Mouse (Mus musculus) cerebellum, postnatal 14 days (tissue): ENCODE data around the gene Cox6b1.

Experiments
- DNase-seq, 2 experiments: peaks; one replicate each; pipeline ENCODE4 v3.0.0; 2021; ENCODE audit warnings: mixed read lengths in 2 of 2

The Cox6b1 gene

GRCm38 (mm10) chr7:30625530-30626384 is at the start of gene Cox6b1:
Cox6b1 (minus strand) TSS chr7:30626151.
- peak; percentile 89 to 91 for DNase-seq

DNA sequence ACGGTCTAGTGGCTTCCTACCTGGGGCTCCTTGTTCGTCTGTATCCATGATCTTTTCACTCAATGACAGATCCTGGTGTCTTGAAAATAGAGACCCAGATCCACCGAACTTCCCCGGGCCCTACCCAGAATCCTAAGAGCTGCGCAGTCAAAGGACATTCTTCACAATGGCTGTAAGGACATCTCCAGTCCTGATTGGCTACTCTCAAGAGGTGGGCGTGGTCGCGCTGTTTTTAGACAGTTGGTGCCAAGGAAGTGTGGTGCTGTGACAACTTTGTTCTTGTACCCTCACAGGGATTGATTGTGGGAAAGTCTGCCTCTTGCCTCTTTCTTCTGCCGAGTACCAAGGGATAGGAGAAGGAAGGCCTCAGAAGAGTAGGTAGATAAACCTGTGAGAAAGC is 45.5 kb upstream of the Cox6b1 start, which contains the start of gene Pmis2:
Pmis2 (minus strand) TSS at position 126 of the 400 bp plus-strand sequence.
- no peak for DNase-seq

- DNase-seq: no peak
Observed at GRCm38 (mm10) chr7:30669229-30669628, 43.3 kb upstream of the Cox6b1 start.

DNA sequence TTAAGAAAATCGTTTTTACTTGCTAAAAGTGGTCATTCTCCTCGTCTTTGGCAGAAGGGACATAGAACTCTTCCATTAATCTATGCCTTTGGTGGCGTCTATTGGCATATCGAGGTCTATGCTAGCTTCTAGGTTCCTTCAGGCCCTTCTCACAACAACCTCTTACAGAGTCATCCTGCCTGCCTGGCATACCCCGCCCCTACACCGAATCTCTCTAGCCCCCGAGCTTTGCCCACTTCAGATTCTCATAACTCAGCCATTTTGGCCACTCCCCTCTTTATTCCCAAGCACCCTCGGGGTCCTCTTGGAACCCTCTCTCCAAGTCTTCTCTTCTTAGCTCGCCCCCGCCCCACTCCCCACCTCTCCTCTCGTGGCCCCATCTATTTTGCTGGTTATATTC is 39.4 kb upstream of the Cox6b1 start:
- peak; percentile 45 to 52 for DNase-seq

DNA sequence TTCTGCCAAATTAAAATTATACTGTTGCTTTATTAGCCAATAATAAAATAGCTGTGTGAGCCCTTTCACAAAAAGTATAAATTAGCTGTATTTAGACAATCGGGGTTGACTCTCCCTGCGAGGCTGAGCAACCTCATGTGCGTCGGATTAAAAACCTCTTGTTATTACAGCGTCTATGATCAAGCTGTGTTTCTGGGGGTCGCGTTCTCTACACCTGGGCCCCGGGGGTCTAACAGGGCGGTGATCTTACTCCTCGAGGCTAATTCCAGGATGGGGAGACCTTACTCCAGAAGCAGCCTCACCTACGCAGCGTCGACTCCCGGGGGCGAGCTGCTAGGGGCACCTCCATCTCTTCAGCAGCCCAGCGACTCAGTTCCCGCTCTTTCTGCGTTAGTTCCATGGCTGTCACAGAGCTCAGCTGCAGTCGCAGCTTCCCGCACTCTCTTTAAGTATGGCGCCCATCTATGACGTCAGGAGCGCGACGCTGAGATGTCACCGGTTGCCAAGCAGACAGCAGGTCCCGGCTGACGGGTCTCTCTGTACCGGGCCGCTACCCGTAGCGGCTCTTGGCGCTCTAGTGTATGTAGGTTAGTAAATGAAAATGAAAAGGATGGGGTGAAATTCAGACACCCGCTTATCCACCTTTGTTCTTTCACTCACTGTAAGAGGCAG is 38.7 kb upstream of the Cox6b1 start, which contains the start of gene Haus5:
Haus5 (minus strand) TSS at position 466 of the 672 bp plus-strand sequence.
- peak; percentile 95 to 96 for DNase-seq

- DNase-seq: peak; percentile 98 to 99
Observed at GRCm38 (mm10) chr7:30649591-30650540, 23.9 kb upstream of the Cox6b1 start, which contains the start of gene Rbm42. Rbm42 (minus strand) TSS chr7:30650317.

GRCm38 (mm10) chr7:30639083-30639482 is 13.1 kb upstream of the Cox6b1 start:
- DNase-seq: no peak

DNA sequence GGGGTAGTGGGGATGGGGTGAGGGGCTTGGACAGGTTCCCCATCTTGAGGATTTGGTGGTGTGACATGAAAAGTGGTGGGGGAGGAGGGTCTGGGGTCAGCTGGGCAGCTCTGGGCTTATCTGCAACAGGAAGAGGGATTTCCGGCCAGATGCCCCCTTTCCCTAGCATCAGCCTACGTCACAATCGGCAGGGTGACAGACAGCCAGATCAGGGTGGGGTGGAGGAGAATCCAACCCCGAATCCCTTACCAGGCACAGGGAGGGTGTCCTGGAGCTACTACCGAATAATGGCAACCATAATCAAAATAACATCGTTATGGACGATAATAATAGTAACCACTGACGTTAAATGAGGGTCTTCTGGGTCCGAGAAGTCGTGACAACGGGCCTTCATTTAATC is 10.4 kb upstream of the Cox6b1 start:
- no peak for DNase-seq

- DNase-seq: no peak
Observed at GRCm38 (mm10) chr7:30635752-30636151, 9.8 kb upstream of the Cox6b1 start, which contains the start of gene Etv2. Etv2 (minus strand) TSS chr7:30635852.

DNA sequence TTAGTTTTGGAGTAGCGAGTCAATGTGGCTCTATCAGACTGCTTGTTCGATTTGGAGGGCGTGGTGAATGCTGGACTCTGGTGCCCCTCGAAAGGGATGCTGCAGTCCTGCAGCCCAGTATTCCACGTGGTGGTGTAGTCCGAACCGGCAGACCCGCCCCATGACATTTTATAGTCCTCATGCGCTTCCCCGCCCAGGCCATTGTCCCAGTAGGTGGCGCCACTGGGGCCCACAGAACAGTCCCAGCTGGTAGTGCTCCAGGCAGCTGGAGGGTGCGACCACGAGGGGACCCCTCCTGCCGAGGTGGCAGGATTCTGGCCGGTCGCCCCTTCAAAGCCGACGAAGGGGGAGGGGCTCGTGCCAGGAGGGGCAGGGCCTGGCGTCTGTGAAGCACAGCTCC is 8.7 kb upstream of the Cox6b1 start:
- peak; percentile 50 to 81 for DNase-seq

DNA sequence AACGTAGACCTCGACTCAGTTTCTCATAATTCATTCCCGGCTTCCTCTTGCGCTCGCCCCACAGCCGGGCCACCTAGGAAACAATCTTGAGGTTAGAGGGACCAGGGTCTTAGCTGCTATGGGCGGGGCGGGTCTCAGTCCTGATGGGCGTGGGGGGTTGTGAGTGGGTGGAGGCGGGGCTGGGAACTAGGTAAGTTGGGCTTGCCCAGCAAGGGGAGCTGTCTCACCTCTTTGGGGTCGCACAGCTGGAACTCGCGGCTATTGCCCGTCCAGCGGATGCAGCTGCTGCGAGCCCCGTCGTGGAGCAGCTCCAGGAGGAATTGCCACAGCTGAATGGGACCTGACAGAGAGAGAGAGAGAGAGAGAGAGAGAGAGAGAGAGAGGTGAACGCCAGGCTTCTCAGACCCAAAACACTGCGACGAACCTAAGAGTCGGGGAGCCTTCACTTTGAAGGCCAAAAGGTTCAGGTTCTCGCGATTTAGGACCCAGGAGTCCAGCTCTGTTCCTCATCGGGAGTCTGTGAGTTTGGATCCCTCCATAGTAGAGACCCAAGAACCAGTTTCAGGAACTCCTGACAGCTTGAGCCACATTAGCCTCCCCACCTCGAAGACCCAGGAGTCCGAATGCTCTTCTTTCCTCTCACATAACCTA is 7.9 kb upstream of the Cox6b1 start:
- DNase-seq: no peak

GRCm38 (mm10) chr7:30629013-30629412 is 3.1 kb upstream of the Cox6b1 start:
- no peak for DNase-seq

DNA sequence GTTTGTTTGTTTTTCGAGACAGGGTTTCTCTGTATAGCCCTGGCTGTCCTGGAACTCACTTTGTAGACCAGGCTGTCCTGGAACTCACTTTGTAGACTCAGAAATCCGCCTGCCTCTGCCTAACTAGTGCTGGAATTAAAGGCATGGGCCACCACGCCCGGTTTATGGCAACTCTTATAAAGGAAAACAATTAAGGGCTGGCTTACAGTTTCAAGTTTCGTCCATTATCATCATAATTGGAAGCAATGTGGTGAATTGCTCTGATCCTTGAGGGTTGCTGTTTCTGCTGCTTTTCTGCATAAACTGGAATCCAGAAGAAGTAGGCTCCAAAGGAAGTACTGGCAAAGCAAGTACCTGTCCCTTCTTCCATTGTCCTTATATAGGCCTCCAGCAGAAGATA is 696 bp upstream of the Cox6b1 start:
- DNase-seq: no peak

GRCm38 (mm10) chr7:30619202-30619601 is 6.7 kb downstream of the Cox6b1 start:
- peak; percentile 39 to 70 for DNase-seq

DNA sequence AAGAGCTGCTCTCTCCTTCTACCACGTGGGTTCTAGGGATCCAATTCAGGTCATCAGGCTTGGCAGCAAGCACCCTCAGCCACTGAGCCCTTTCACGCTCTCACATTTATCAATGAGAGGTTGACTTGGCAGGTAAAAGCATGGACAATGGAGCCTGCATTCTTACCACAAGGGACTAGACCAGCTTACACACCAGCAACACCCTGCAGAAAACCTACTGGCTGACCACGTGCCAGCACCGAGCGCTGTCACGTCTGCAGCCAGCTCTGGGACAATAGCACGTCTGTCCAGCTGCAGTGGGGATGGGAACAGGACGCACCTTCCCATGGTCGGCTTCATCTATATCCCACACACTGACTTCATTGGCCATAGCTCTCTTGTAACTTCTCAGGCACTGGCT is 7.3 kb downstream of the Cox6b1 start:
- no peak for DNase-seq

- DNase-seq: no peak
Observed at GRCm38 (mm10) chr7:30615049-30615760, 10.7 kb downstream of the Cox6b1 start.

DNA sequence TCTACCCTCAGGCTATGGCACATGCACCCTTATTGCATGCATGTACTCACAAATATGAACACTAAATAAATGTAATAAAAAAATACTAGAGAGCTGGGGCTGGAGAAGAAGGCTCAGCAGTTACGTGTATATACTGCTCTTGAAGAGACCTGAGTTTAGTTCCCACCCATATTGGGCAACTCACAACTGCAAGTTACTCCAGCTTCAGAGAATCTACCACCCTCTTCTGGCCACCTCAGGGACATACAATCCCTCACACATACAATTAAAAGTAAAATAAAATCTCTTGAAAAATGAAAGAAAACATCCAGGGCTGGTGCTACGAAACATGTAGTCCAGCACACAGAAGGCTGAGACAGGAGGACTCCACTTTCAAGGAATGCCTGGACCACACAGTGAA is 11.5 kb downstream of the Cox6b1 start:
- no peak for DNase-seq

GRCm38 (mm10) chr7:30613529-30614112 is 12.3 kb downstream of the Cox6b1 start:
- peak; percentile 73 to 83 for DNase-seq

- DNase-seq: no peak
Observed at GRCm38 (mm10) chr7:30612654-30613402, 13.1 kb downstream of the Cox6b1 start, which contains the start of gene Upk1a. Upk1a (minus strand) TSS chr7:30612847.

GRCm38 (mm10) chr7:30610043-30610442 is 15.9 kb downstream of the Cox6b1 start:
- DNase-seq: no peak
